Mouse (Mus musculus): ENCODE results near the gene Gm10959. TPM values are rescaled to one million over a fixed set of nuclear protein-coding genes. Genes with fewer than 3 reads are reported as not detected.
"Not testable (repeated sequence)": the region's sequence is repeated elsewhere in the genome, so short reads cannot be mapped to it uniquely, and the experiment has no call there.

The Gm10959 gene
- not detected for total RNA-seq (2021)

DNA sequence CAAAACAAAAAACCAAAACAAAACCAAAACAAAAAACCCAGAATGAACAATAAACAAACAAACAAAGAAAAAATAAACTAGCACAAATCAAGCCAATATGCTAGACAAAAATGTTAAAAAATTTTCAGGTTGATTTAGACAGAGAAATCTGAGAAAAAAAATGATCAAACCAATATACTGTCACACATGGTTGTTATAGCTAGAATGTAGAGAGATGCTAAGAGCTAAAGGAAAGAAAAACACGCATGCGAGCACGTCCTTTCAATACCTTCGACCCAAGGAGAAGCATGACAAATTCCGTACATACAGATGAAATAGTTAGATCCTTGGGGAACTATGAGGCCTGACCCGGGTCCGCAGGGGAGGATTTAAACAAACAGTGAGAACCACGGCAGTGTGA lies at the start of gene Gm10959:
TSS of gene Gm10959 (minus strand) at position 101 of the 400 bp plus-strand sequence.
- DNase-seq (ENCODE audit: low spot score in 2 of 2): no peak
- intact Hi-C loops (cut with DNase I): no loop called here

DNA sequence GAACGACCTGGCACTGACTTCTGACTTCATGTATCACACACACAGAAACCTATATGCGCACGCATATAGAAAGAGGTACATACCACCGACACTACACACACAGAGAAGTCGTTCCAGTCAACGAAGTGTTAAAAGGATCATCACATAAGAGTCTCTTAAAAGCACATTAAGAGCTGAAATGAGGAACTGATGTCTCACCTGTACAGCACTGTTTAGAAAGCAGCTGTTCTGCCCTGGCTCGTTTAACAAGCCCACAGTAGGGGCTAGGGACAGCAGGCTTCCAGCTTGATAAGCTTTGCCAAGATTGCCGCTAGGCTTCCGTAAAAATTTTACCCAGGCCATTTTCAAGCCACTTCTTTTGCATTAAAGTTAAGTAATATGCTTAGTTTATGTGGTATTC lies 49.2 kb upstream of the Gm10959 start:
- no peak for DNase-seq (ENCODE audit: low spot score in 2 of 2)
- intact Hi-C loops (cut with DNase I): no loop called here

DNA sequence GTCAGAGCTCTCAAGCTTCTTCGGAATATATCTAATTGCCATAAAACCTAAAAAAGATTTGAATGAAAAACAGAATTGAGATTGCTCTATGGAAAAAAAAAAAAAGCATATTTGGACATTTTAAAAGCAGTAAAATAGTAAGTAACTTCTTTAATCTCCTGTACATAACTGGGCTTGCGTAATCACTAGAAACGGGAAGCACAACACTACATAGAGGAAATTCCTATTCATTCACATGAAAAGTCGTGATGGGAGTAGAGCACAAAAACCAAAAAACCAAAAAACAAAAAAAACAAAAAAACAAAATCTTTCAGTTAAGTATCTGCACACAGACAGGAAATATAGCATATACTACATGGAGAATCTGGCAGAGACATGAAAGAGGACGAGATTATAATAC lies 45.1 kb upstream of the Gm10959 start:
- DNase-seq (ENCODE audit: low spot score in 2 of 2): no peak
- intact Hi-C loops (cut with DNase I): no loop called here

DNA sequence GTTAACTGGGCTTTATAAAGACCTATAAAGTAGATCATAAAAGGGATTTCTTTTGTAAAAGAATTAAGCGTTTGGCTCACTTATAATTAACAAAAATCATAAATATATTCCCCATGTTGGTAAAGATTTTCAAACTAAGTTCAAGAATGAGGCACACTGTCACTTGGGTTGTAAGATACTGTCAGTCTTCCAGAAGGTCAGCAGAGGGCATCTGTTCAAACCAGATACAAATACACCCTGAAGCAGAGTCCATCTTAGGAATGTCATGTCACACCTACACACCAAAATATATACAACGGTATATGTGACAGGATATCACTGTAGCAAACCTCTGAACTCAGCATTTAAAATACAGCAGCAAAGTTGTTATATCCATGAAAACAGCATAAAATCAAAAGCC lies 31.0 kb upstream of the Gm10959 start:
- no peak for DNase-seq (ENCODE audit: low spot score in 2 of 2)
- intact Hi-C loops (cut with DNase I): no loop called here

DNA sequence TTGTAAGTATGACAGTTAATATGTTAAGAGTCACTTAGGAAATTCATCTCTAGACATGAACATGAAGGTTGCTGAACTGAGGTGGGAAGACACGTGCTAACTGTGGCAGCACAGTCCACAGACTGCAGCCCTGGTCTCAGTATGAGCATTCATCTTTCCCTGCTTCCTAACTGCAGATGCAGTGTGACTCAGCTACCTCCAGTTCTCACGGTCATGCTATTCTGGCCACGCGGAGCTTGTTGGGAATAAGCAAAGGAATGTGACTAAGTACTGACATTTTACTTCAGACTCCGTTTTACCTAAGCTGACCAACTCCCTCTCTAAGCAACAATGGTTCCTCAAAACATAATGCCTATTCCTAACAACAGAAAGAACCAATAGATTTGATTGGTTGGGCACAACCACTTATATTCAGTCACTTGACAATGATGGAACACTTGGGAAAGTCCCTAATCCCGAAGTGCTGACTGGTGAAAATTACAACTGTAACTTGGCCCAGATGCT lies 24.3 kb upstream of the Gm10959 start:
- DNase-seq (ENCODE audit: low spot score in 2 of 2): peak in 1 of 2 experiments; percentile 25
- intact Hi-C loops (cut with DNase I): loop anchor here (5.0 kb wide), 1 partner anchor 214 kb away; no protein-coding TSS in a partner anchor

DNA sequence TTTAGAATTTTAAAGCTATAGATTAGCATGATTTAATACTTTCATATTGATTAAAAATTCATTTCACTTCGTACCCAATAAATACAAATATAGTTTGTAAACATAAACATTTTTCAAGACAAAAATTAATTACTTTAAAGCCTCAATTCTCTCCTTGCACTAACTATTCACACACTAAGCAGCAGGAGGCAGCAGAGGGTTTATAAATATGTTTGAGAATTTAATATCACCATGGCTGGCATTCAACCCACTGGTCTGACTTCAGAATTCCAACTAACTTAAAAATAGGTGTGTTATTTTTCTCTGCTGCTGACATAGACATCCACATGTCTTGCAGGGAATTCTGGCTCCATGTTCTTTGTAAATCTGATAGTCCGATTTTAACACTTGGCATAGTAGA lies 20.1 kb upstream of the Gm10959 start:
- intact Hi-C loops (cut with DNase I): loop anchor here (2.0 kb wide), 1 partner anchor 164 kb away; no protein-coding TSS in a partner anchor
- DNase-seq (ENCODE audit: low spot score in 2 of 2): peak; percentile 43 to 55

DNA sequence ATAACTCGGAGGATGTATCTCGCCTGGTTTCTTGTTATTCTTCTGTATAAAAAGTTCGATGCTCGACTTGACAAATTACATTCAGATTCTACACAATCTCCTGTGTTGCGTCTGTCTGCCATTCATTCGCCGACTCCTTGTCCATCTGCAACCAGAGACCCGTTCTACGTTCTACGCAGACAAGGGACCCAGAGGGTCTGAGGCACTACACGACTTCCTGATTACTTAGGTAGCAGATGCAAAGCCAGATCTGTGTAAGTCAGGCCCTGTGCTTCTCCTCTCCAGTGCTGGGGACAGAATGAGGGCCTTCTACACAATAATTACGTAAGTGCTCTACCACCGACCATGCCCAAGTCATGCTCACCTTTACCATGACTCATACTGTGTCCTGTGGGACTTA lies 18.0 kb upstream of the Gm10959 start:
- DNase-seq (ENCODE audit: low spot score in 2 of 2); intact Hi-C loops (cut with DNase I): not testable (repeated sequence)

DNA sequence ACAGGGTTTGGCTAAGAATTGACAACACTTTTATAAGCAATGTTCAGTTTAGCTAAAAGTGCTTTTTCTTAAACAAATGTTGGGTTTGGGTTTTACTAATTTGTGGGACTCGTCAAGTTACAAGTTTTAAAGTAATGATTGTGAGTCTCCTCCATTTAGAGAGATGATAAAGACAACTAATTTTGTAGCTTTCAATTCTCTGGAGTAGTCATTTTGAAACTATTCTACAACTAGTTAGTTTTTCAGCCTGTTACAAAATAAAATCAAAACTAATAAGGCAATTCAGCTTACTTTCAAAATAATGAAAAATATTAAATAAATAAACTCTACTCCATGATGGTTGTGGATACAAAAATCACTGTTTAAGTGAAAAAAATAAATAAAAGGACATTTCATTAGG lies 13.3 kb upstream of the Gm10959 start:
- DNase-seq (ENCODE audit: low spot score in 2 of 2): no peak
- intact Hi-C loops (cut with DNase I): no loop called here

DNA sequence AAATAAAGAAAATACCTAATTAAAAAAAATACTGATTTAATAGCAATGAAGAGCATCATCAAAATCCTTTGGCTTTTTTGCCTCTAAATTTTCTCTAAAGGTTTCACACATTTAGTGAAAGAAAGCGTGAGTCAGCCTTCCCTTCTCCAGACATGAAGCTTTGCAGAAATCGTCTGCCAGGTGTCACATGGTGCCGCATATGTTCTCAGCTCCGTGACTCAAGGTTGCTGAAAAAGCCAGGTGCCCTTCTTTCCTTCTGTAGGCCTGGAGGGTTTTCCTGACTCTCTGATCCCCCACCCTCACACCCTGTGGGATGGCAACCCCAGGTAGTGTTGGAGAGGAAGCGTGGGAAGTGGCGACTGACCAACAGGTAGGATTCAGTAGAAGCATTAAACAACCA lies 10.6 kb upstream of the Gm10959 start:
- peak in 1 of 2 experiments; percentile 84 for DNase-seq (ENCODE audit: low spot score in 2 of 2)
- intact Hi-C loops (cut with DNase I): no loop called here

DNA sequence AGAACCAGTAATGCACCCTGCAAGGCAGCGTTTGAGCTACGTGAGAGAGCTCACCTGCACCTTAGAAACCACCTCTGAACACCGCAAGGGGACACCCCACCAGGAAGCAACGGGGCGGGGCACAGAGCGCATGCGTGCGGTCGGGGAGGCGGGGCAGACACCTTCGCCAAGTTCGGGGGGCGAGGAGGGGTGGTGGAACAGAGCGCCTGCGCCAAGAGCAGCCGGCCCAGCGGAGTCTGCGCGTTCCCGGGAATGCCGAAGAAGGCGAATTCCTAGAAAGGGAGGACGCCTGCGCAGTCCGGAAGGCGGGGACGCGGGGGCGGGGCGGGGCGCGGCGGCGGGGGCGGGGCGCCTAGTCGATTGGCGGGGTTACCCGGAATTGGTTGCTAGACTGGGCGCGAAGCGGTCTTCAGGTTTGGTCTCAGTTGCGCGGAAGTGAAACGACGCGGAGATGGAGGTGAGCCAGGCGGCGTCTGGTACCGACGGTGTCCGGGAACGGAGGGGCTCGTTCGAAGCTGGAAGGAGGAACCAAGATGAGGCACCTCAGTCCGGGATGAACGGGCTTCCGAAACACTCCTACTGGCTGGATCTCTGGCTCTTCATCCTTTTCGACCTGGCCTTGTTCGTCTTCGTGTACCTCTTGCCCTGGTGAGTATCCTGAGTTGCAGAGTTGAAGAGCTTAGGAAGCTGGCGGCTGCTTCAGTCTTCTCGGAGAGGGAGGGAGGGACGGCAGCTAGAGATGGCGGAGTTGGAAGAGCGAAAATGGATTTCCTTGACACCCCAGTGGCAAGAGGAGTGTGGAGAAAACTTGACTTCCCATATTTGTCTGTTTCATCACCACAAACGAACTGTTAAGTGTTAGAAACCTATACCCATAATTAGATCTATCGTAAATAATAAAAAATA lies 5.1 kb upstream of the Gm10959 start, which contains the start of gene 1810037I17Rik:
TSS of gene 1810037I17Rik (plus strand) at position 195 of the 906 bp plus-strand sequence.
- intact Hi-C loops (cut with DNase I): loop anchor here (1.0 kb wide), 1 partner anchor 60 kb away; the partner anchor contains the start of gene Usp53
- peak; percentile 95 to 98 for DNase-seq (ENCODE audit: low spot score in 2 of 2)

DNA sequence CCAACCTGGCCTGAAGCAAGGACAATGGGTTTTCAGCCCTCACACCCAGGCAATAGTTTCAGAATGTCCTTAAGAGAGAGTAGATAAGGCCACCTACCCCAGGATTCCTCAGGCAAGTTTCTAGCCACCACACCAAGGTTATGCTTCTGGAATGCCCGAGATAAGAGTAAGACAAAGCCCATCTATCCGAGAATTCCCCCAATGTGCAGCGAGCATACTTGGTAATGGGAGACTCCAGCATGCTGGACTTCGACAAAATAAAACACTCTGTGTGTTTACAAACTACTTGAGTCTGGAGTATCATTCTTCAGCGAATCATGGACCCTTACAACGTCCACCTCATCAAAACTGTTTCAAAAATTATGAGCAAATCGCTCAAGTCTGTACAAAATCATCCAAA lies 4.0 kb upstream of the Gm10959 start:
- DNase-seq (ENCODE audit: low spot score in 2 of 2): no peak
- intact Hi-C loops (cut with DNase I): no loop called here

DNA sequence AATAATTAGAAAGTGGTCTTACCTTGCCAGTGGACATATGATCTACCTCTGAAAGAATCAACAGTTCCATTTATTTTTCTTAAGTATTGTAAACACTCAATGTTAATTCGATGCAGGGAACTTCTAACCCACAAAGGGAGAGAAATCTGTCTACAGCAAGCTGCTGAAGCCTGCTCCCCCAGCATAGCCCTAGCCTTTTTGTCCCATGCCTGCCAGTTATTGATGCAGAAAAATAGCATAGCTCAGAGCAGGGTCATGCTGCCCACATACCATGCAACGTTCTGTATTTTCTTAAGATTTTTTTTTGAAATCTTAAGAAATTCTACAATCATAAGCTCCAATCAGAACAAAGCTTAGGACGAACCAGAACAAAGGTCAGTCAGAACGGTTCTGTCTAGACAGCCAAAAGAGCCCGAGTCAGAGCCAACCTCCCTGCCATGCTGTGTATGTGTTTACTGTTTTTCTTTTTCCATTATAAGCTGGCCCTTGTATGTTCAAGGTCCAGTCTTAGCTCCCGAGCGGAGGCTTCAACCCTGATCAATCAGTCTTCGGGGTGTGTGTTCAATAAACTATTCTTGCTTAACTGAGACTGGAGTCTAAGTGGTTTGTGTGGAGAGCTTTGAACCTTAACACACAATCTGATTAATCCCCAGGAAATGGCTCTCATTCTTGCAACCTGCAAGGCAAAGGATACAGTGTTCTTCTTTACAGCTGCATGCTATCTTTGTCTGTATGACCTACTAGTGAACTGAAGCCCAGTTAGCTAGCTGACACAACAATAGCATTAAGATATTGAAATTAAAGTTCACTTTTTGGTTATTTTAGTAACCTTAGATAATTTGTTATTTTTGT lies 2.7 kb upstream of the Gm10959 start:
- intact Hi-C loops (cut with DNase I): no loop called here
- no peak for DNase-seq (ENCODE audit: low spot score in 2 of 2)

DNA sequence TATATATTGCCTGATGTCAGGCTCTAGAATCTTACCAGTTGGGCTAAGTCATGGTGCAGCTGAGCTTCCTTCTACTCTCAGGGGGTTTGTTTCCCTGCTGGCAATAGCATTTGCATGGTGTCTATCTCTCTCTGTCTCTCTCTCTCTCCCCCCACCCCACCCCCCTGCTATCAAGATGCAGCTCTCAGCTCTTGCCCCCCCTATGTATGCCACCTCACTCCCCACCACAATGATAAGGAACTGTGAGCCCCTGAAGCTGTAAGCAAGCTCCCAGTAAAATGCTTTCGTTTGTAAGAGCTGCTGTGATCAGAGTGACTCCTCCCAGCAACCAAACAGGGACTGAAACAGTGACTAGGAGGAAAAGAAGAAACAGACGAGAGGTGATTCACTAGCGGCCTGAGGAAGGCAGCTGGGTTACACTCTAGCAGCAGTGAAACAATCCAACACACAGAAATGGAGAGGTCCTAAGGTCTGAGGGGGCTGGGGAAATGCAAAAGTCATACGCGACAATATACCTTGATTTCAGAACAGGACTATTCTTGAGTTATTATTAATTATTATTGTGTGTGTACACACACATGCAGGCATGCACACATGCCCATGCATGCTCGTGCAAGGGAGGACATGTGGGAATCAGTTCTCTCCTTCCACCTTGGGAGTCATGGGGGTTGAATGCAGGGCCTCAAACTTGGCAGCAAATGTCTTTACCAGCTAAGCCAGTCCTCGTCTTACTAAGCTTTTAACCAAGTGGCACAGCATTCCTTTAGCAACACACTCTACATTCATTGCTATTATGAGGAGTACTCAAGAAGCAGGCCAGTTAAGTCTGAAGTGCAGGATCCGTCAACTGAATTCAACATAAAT lies 1.6 kb upstream of the Gm10959 start:
- intact Hi-C loops (cut with DNase I): no loop called here
- no peak for DNase-seq (ENCODE audit: low spot score in 2 of 2)

DNA sequence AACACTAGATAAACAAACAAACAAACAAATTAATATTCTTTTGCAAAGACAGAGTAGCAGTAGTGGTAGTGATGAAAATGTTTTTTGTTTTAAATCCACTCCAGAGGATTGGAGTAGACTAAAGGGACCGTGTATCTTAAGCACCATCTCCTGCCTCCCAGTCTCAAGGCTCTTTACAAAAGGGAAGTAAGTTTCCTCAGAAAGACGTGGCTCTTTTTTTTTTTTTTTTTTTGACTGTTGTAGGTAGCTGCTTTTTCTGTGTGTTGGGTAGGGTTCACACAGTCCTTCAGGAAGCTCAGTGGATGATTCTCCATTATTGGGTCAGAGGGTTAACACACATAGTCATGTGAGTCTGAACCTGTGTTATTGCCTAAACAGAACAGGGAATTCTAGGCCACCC lies 488 bp downstream of the Gm10959 start:
- no peak for DNase-seq (ENCODE audit: low spot score in 2 of 2)
- intact Hi-C loops (cut with DNase I): no loop called here

DNA sequence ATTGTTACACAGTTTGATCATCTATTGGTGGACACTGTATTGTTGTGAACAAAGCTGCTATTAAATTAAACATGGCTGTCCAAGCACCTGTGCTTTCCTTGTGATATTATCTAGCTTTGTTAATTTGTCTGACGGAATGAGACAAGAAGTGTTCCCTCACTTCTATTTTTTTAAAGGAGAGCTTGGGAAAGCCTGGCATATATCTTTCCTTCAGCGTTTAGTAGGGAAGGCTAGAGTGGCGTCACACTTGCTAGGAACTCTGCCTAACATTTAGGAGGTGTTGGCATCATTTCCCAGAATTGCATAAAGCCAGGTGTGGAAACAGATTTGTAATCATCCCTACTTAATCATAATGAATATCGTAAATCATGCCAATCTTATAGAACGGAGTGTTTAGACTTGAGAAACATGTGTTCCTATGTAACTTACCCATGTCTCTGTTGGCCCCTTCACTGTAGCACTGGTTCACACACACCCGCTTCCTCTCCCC lies 2.9 kb downstream of the Gm10959 start:
- intact Hi-C loops (cut with DNase I): no loop called here
- no peak for DNase-seq (ENCODE audit: low spot score in 2 of 2)

DNA sequence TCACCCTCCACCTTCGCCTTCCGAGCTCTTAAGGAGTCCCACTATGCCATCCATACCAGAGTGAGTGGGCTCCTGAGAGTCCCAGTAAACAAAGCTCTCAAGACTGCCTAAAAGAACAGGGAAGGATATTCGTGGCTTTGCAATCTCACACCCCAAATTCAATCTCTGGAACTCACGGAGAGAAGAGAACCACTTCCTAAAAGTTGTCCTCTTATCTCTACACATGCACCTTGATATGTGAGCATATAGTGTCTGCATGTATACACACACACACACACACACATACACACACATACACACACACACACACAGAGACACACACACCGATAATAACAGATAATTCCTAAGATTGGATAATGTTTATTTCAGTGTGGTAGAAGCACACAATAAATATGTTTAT lies 3.7 kb downstream of the Gm10959 start:
- no peak for DNase-seq (ENCODE audit: low spot score in 2 of 2)
- intact Hi-C loops (cut with DNase I): no loop called here

DNA sequence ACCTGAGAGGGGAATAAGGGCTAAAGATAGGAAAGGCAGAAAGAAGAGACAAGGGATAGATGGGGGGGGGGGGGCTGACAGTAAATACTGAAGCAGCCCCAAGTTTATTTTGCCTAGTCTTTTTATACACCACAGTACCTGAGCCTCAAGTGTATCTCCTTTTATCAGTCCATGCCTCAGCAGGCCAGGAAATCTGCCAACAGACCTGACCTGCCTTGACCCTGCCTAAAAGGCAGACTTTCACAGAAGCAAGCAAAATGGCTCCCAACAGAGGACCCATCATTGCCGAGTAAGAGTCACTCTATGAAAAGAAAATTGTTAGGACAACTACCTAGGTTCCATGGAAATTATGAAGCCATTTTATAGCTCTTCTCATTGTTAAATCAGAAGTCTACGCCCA lies 11.3 kb downstream of the Gm10959 start:
- intact Hi-C loops (cut with DNase I): loop anchor here (10.0 kb wide), 1 partner anchor 603 kb away; no protein-coding TSS in a partner anchor
- DNase-seq (ENCODE audit: low spot score in 2 of 2): no peak

DNA sequence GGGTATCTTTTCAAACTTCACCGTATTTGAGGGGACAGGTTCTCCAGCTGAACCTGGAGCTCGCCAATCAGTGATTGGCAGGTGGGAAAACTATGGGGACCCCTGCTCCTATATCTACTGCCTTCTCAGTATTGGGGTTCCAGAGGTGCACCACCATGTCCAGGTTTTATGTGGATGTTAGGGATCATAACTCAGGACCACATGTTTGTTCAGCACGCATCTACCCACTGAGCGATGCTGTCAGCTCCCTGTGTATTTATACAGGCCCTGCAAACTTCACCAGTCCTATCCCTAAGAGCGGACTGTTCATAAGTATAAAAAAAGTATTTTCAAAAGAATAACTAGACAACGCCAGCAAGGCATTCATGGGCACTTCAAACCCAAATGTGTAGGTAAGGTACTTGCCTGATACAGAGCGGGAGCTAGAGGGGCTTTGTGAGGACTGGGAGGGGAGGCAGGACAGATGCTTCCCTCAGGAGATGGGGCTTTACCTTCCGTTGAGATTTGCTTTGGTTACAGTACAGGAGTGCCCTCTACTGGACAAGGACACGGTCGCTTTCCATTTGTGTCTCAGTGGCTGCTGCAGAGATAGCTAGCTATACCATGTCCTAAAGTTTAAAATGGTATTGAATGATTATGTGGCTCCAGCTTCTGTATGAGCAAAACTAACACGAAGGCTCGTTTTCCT lies 15.3 kb downstream of the Gm10959 start:
- DNase-seq (ENCODE audit: low spot score in 2 of 2): peak; percentile 23 to 70

More for the DNA sequence above, 15.3 kb downstream of the Gm10959 start:
- intact Hi-C loops (cut with DNase I): loop anchor here (2.0 to 10.0 kb wide), 3 partner anchors 117 to 599 kb away; no protein-coding TSS in a partner anchor
